Mouse (Mus musculus) olfactory bulb, adult 2 months (tissue): ENCODE measurements around the gene Ephb2. TPM values are rescaled to one million over a fixed set of nuclear protein-coding genes. Genes with fewer than 3 reads are reported as not detected.

Source experiments
- H3K27ac ChIP-seq: fragments of 200-500 bp; 2 replicates; pipeline ENCODE4 v1.5.1; 2012; ENCODE audit warnings: low read depth, low read length; ENCODE audit not compliant: insufficient read depth
- H3K4me1 ChIP-seq: fragments of 200-500 bp; 2 replicates; pipeline ENCODE4 v1.6.1; 2012; ENCODE audit warnings: low read length; ENCODE audit not compliant: control insufficient read depth, insufficient read depth
- H3K4me3 ChIP-seq: fragments of 200-500 bp; 2 replicates; pipeline ENCODE4 v1.5.1; 2012; ENCODE audit warnings: mild to moderate bottlenecking, low read depth, low read length, moderate library complexity; ENCODE audit not compliant: insufficient read depth
- CTCF ChIP-seq: fragments of 200-500 bp; IDR thresholded peaks from 2 replicates; pipeline ENCODE4 v1.5.1; 2012; ENCODE audit warnings: low read depth, mild to moderate bottlenecking, low read length, moderate library complexity; ENCODE audit not compliant: insufficient read depth
- POLR2A ChIP-seq: fragments of 200-500 bp; IDR thresholded peaks from 2 replicates; pipeline ENCODE4 v1.6.1; 2012; ENCODE audit warnings: mild to moderate bottlenecking, low read depth, low read length, moderate library complexity; ENCODE audit not compliant: insufficient read depth
- WGBS: fragments of 180-500 bp; shearing (Covaris S2); methylation state at CpG from one replicate; pipeline ENCODE4 v1.1.7; 2018; 5-methylcytosine and 5-hydroxymethylcytosine counted together
- polyA plus RNA-seq: library from polyadenylated mRNA; stranded (reverse); fragments of >200 nt; gene quantifications from 2 replicates; pipeline ENCODE4 v1.2.4, GENCODE M21; 2012; ENCODE audit warnings: low replicate concordance; ENCODE audit not compliant: missing spikeins, insufficient read depth, insufficient read length

The Ephb2 gene
- polyA plus RNA-seq, 1 experiment: not detected

DNA sequence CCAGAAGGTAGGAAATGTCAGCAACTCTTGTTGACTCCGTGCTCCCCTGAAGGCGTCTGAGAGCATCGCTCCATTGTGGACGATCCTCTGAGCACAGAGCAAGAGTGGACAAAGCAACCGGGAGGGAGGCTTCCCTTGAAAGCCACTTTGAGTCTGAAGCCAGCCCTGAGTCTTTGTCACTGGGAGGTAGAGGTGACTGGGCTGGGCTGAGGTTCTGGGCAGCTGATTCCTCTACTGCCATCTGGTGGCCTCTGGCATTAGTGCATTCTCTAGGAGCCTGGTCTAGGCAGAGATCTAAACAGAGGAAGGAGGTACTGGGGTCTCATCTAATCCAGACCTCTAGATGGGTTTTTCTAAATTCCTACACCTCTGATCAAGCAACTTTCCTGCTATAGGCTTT lies 5.3 kb upstream of the Ephb2 start:
- Histone ChIP-seq H3K4me1 (peaks cover 7% of the 10 kb centered on the region), H3K4me3 (no peak overlapping the region), H3K27ac (no peak overlapping the region)
- peak; percentile 50; the same call in 1 of the 2 replicates for TF ChIP-seq CTCF
- TF ChIP-seq POLR2A: no peak
- 10% methylated on average over 5 of the region's 5 CpGs for WGBS

DNA sequence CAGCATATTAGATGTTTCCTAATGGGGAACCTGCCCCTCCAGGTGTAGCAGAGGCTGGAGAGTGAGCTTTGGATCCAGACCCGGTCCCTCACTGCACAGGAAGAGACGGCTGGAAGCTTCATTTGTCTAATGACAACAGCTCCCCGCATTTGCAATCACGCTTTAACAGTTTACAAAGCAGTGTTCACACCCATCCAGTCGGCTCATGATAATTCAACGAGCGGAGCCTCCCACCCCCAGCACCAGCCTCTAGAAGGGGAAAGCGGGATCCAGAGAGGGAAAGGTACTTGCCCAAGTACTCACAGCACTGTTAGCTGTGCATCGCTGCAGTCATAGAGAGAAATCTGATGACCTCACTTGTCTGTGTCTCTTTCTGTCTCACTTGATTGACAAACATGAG lies 2.7 kb upstream of the Ephb2 start:
- TF ChIP-seq POLR2A (no peak), CTCF (no peak)
- 59% methylated on average over 9 of the region's 9 CpGs for WGBS
- Histone ChIP-seq H3K27ac (no peak overlapping the region), H3K4me3 (no peak overlapping the region), H3K4me1 (peaks cover 26% of the 10 kb centered on the region)

- H3K27ac ChIP-seq: no peak overlapping the region
- WGBS: 77% methylated on average over 9 of the region's 9 CpGs
These were observed 2.2 kb upstream of the Ephb2 start for GRCm38 (mm10) chr4:136838026-136838425.

DNA sequence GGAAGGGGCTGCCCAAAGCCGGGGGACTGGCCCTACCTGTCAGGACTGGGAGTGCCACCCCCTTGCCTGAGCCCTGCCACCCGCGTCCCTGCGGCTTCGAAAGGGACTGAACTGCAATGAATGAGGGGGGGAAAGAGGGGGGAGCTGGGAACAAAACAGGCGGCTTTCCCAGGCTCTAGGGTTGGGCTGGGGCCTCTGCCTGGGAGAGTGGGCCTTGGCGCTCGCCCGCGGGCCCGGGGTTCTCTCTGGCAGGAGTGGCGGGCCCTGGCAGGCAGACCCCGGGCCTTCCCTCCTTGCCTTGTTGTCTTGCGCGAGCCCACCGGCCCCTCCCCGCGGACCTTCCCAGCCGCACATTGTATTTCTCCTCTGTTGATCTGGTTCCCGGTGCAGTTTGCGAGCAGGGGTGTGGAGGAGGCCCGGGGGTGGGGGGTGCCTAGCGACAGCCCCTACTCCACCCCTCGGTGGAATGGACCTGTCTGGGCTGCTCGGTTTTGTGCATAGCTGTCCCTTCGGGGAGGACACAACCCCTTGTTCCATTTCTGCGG lies 671 bp upstream of the Ephb2 start:
- WGBS: 1% methylated on average over 27 of the region's 27 CpGs
- Histone ChIP-seq H3K4me3 (peak overlapping the region; percentile 53), H3K27ac (no peak overlapping the region), H3K4me1 (peaks cover 26% of the 10 kb centered on the region)
- TF ChIP-seq POLR2A (0 out of 2 replicates have a peak, but pooled peaks have one; percentile 19), CTCF (no peak)

More at GRCm38 (mm10) chr4:136838026-136838425, 2.2 kb upstream of the Ephb2 start:
- TF ChIP-seq POLR2A: no peak
- no peak for TF ChIP-seq CTCF
- peaks cover 26% of the 10 kb centered on the region for H3K4me1 ChIP-seq
- H3K4me3 ChIP-seq: no peak overlapping the region

DNA sequence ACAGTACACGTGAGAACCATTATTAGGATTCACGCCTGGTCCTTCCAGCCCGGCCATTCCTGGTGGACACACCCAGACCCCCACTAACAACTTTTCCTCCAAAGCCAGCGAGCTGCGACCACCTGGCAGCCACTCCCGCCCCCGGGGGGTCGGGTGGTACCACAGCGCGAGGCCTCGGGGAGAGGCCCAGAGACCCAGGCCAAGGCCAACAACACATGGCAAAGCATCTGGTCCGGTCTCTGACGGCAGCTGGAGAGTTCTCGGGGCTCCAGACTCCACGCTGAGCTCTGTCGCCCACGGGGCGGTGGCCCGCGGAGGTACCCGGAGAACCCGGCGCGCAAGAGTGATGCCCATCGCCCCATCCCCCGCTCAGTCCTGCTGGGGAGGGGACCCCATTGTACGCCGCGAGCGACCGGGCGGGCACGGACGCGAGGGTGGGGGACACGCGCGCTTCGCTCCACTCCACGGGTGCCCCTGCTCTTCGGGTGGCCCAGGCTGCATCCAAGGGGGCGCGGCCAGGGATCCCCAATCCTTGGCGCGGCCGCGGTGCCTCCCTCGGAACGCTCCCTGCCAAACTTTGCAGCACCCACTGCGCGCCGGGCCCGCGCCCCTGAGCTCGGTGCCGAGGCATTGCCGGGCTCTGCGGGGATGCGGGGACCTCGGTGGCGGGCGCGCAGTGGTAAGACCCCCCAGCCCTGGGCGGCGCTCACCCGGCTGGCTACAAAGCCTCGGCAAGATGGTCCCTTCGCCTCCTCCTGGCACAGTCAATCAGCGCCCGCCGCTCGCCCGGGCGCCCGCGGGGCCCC lies 770 bp downstream of the Ephb2 start:
- WGBS: 1% methylated on average over 76 of the region's 76 CpGs
- Histone ChIP-seq H3K4me1 (peaks cover 27% of the 10 kb centered on the region), H3K4me3 (peak overlapping the region; percentile 53), H3K27ac (no peak overlapping the region)
- TF ChIP-seq CTCF (no peak), POLR2A (no peak)

- TF ChIP-seq POLR2A (no peak), CTCF (no peak)
- H3K4me1 ChIP-seq: peaks cover 33% of the 10 kb centered on the region
- 18% methylated on average over 12 of the region's 12 CpGs for WGBS
- H3K27ac ChIP-seq: no peak overlapping the region
- no peak overlapping the region for H3K4me3 ChIP-seq
These were observed 1.4 kb downstream of the Ephb2 start for GRCm38 (mm10) chr4:136834439-136834814.

- no peak for TF ChIP-seq POLR2A
- TF ChIP-seq CTCF: no peak
- H3K4me3 ChIP-seq: no peak overlapping the region
- no peak overlapping the region for H3K27ac ChIP-seq
- 47% methylated on average over 21 of the region's 21 CpGs for WGBS
- H3K4me1 ChIP-seq: peaks cover 33% of the 10 kb centered on the region
These were observed 2.0 kb downstream of the Ephb2 start for GRCm38 (mm10) chr4:136833619-136834351.

GRCm38 (mm10) chr4:136832559-136833232 lies 3.1 kb downstream of the Ephb2 start:
- Histone ChIP-seq H3K4me1 (peaks cover 33% of the 10 kb centered on the region), H3K4me3 (no peak overlapping the region), H3K27ac (no peak overlapping the region)
- WGBS: 84% methylated on average over 16 of the region's 16 CpGs
- TF ChIP-seq POLR2A: no peak
- TF ChIP-seq CTCF: no peak
